Mouse (Mus musculus) C2C12 (cell line): ENCODE results near the gene Atg13.

ENCODE experiments used
- CEBPB ChIP-seq: IDR thresholded peaks from one replicate; pipeline ENCODE4 v1.6.1; 2011; ENCODE audit warnings: low read depth, mild to moderate bottlenecking, control low read depth, moderate library complexity
- CTCF ChIP-seq: IDR thresholded peaks from one replicate; pipeline ENCODE4 v1.5.1; 2011; ENCODE audit not compliant: control insufficient read depth, insufficient read depth, insufficient read length
- MAX ChIP-seq: IDR thresholded peaks from one replicate; pipeline ENCODE4 v1.6.1; 2011; ENCODE audit warnings: mild to moderate bottlenecking, control low read depth
- MYOD1 ChIP-seq: IDR thresholded peaks from one replicate; pipeline ENCODE4 v1.6.1; 2011; ENCODE audit warnings: low read depth; ENCODE audit not compliant: control insufficient read depth, insufficient read length
- MYOG ChIP-seq: IDR thresholded peaks from one replicate; pipeline ENCODE4 v1.6.1; 2011; ENCODE audit not compliant: control insufficient read depth, insufficient read length; ENCODE audit errors: extremely low read depth
- USF1 ChIP-seq: IDR thresholded peaks from one replicate; pipeline ENCODE4 v1.6.1; 2011; ENCODE audit warnings: low read depth, mild to moderate bottlenecking, control low read depth, moderate library complexity

- TF ChIP-seq CTCF (no peak), MYOD1 (no peak), MAX (no peak), CEBPB (no peak), USF1 (no peak), MYOG (no peak)
Measured at GRCm38 (mm10) chr2:91670038-91670437, 40.3 kb downstream of the Atg13 start.
